Mouse (Mus musculus) Patski (cell line): ENCODE measurements around the gene Vps13d. TPM values are rescaled to one million over a fixed set of nuclear protein-coding genes. Genes with fewer than 3 reads are reported as not detected.

Experiments
- ATAC-seq: fragments of 100-300 bp; one replicate; pipeline ENCODE4 v1.8.0; 2021
- CTCF ChIA-PET: fragments of 350-600 bp; sonication (Branson Sonifier 250); formaldehyde crosslinking; loops from one replicate; lab custom pipeline; 2022; ENCODE audit warnings: inconsistent platforms; lab: Charles Lee
- POLR2A ChIA-PET: fragments of 350-600 bp; sonication (Branson Sonifier 250); formaldehyde crosslinking; loops from one replicate; lab custom pipeline; 2022; ENCODE audit warnings: antibody characterized with exemption, inconsistent platforms; lab: Charles Lee
- DNase-seq: peaks from one replicate; pipeline ENCODE4 v3.0.0-alpha.2; 2011; ENCODE audit warnings: low read depth, low spot score
- H3K27me3 ChIP-seq: fragments of 371-371 bp; one replicate; pipeline ENCODE4 v1.5.1; 2021
- CTCF ChIP-seq: fragments of 100-300 bp; IDR thresholded peaks from one replicate; pipeline ENCODE4 v1.5.1; 2021
- in situ Hi-C: fragments of 300-500 bp; cut with MboI; formaldehyde crosslinking; loops from 3 replicates; pipeline ENCODE4 v1.11.1; 2018; ENCODE audit warnings: low pct_unique_long_range_greater_than_20kb, mixed read lengths
- polyA plus RNA-seq: library from polyadenylated mRNA; unstranded; gene quantifications from one replicate; pipeline ENCODE4 v1.2.3, GENCODE M21; 2021

Vps13d gene
- polyA plus RNA-seq, 1 experiment from 2014 or later: 36.6 TPM

DNA sequence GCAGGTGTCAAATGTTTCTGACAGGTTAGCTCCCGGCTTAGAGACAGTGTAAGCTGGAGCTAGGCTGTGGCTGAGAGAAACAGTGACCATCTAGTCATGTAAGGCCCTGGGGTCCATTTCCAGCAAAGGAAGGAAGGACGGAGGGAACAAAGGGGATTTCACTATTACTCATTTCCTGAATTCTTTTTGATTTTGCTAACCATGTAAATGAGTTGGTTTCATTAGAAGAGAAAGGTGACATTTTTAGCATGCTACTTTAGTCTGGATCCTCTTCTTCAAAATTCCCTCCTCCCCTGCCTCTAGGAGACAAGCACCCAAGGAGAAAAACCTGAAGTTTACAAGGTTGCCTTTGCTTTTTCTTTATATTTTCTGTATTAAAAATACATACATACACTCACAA is 214.7 kb downstream of the Vps13d start:
- DNase-seq: no peak
- no peaks in the 10 kb centered on the region for H3K27me3 ChIP-seq
- TF ChIP-seq CTCF: no peak
- ChIA-PET POLR2A (no interaction called here), CTCF (no interaction called here)
- no peak for ATAC-seq
- in situ Hi-C loops: no loop called here

DNA sequence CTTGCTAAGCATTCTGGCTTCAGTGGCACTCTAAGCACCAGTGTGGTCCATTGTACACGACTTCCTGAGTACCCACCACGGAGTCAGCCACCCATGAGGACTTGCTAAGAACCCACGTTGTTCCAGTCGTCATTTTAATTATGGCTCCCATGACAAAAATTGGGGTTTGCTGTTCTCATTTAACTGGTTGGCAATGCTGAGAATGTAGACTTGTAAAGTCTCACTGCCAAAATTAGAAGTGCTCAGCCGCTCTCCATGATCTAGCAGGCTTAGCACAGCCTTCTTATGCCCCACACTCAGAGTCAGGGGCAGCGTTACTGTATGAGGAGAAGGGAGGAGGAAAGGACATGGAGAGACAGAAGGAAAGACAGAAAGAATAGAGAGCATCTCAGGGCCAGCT is 216.8 kb downstream of the Vps13d start:
- ChIA-PET POLR2A (no interaction called here), CTCF (no interaction called here)
- no peaks in the 10 kb centered on the region for H3K27me3 ChIP-seq
- in situ Hi-C loops: no loop called here
- TF ChIP-seq CTCF: no peak
- DNase-seq (no peak), ATAC-seq (no peak)

DNA sequence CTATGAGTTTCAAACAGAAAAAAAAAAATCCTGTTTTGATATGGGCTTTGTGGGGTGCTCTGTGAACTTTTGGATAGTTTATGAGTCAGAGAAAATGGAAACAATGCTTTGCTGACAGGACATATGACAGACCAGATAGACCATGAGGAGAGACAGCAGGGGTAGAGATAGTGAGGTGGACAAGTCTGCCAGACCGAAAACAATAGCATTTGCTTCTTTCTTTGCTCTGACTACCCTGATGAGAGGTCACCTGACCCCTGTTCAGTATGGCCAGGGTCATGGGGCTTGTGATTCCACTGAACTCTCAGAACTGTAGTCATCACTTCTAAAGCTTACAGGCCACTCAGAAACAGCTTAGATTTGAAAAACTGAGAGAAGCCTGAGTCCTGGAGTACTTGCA is 217.7 kb downstream of the Vps13d start:
- ATAC-seq (no peak), DNase-seq (no peak)
- no peaks in the 10 kb centered on the region for H3K27me3 ChIP-seq
- ChIA-PET POLR2A (interaction anchor here (0.8 kb wide), 1 partner anchor 8 kb away, joined by 3 read pairs; no protein-coding TSS in a partner anchor), CTCF (interaction anchor here (2.6 kb wide), 1 partner anchor 14 kb away, joined by 7 read pairs; no protein-coding TSS in a partner anchor)
- no peak for TF ChIP-seq CTCF
- in situ Hi-C loops: no loop called here

- ATAC-seq (no peak), DNase-seq (no peak)
- POLR2A ChIA-PET: interaction anchor here (0.7 to 1.0 kb wide), 3 partner anchors 17 to 44 kb away, joined by 3 read pairs; no protein-coding TSS in a partner anchor
- in situ Hi-C loops: no loop called here
- no peaks in the 10 kb centered on the region for H3K27me3 ChIP-seq
- CTCF ChIA-PET: interaction anchor here (2.6 kb wide), 1 partner anchor 13 kb away, joined by 7 read pairs; no protein-coding TSS in a partner anchor
- no peak for TF ChIP-seq CTCF
Measured at GRCm38 (mm10) chr4:144975505-144975904, 219.3 kb downstream of the Vps13d start.

DNA sequence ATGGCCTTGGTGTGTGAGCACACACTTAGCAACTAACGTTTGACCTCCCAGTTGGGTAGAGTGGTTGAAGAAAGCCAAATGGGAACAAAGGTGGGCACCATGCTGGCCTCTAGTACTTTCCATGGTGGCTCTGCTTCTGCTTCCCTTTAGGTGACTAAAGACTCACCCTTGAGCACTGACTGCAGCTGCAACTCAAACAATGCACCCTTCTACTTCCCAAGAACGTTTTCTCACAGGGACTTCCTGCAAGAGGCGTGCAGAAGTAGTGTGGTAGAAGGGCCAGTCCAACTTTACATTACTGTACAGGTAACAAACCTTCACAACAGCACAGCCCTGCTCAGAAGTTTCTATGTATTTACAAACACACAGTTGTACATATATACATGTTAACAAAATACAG is 220.3 kb downstream of the Vps13d start:
- no peak for ATAC-seq
- ChIA-PET POLR2A (no interaction called here), CTCF (interaction anchor here (2.6 kb wide), 1 partner anchor 12 kb away, joined by 7 read pairs; no protein-coding TSS in a partner anchor)
- no peak for TF ChIP-seq CTCF
- H3K27me3 ChIP-seq: no peaks in the 10 kb centered on the region
- in situ Hi-C loops: no loop called here
- DNase-seq: no peak

DNA sequence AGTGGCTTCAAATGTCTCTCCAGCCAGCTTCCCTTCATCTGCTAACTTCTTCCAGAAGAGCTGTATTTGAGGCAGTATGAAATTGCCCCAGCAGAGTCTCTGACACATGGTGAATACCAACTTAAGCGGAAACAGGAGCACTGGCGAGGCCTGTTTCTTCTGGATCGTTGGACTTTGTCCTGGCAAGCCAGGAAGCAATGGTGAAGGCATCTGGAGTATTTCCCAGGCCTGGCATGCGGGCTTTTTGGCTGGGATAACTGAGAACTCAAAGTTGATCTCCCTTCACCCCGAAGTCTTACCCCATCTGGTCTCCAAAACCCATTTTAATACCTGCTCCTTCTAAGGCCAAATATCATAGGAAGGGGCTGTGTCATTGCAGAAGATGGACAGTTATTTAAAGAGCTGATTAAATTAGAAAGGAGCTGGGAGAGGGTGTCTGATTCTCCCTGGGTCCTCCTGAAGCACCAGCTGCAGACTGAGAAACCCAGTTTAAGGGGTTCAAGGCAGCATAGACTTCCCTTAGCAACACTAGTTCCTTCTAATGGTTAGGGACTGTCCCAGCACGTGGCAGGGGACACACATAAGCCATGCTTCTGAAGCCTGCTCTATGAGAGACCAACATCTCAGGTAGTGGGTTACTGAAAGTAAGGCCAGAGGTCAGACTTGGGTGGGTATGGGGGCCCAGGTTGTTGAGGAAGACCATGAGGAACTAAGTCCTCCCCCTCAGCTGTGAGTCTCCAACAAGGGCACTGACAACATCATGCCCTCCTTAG is 221.7 kb downstream of the Vps13d start:
- in situ Hi-C loops: no loop called here
- no peaks in the 10 kb centered on the region for H3K27me3 ChIP-seq
- CTCF ChIA-PET: no interaction called here
- POLR2A ChIA-PET: interaction anchor here (0.9 kb wide), 1 partner anchor 11 kb away, joined by 3 read pairs; no protein-coding TSS in a partner anchor
- TF ChIP-seq CTCF: no peak
- DNase-seq (no peak), ATAC-seq (no peak)

GRCm38 (mm10) chr4:144971048-144971447 is 223.8 kb downstream of the Vps13d start:
- no peak for DNase-seq
- ChIA-PET CTCF (no interaction called here), POLR2A (interaction anchor here (0.8 kb wide), 1 partner anchor 9 kb away, joined by 3 read pairs; no protein-coding TSS in a partner anchor)
- no peaks in the 10 kb centered on the region for H3K27me3 ChIP-seq
- no peak for ATAC-seq
- in situ Hi-C loops: no loop called here
- TF ChIP-seq CTCF: no peak

GRCm38 (mm10) chr4:144969030-144969429 is 225.8 kb downstream of the Vps13d start:
- peak; percentile 93 for ATAC-seq

GRCm38 (mm10) chr4:144968371-144968770 is 226.4 kb downstream of the Vps13d start:
- CTCF ChIA-PET: interaction anchor here (1.1 to 1.5 kb wide), 3 partner anchors 11 to 38 kb away, joined by 3 to 6 read pairs (median 4); no protein-coding TSS in a partner anchor
- no peak for DNase-seq
- POLR2A ChIA-PET: interaction anchor here (1.0 to 1.3 kb wide), 3 partner anchors 8 to 72 kb away, joined by 3 to 5 read pairs (median 3); no protein-coding TSS in a partner anchor

More at GRCm38 (mm10) chr4:144969030-144969429, 225.8 kb downstream of the Vps13d start:
- ChIA-PET POLR2A (interaction anchor here (1.0 to 1.3 kb wide), 3 partner anchors 8 to 24 kb away, joined by 3 read pairs; no protein-coding TSS in a partner anchor), CTCF (interaction anchor here (1.4 kb wide), 1 partner anchor 39 kb away, joined by 3 read pairs; no protein-coding TSS in a partner anchor)
- no peak for DNase-seq
- no peaks in the 10 kb centered on the region for H3K27me3 ChIP-seq
- in situ Hi-C loops: no loop called here
- TF ChIP-seq CTCF: no peak

GRCm38 (mm10) chr4:144965255-144965654 is 229.6 kb downstream of the Vps13d start:
- POLR2A ChIA-PET: no interaction called here

More at GRCm38 (mm10) chr4:144968371-144968770, 226.4 kb downstream of the Vps13d start:
- H3K27me3 ChIP-seq: no peaks in the 10 kb centered on the region
- no peak for TF ChIP-seq CTCF
- no peak for ATAC-seq
- in situ Hi-C loops: no loop called here

More at GRCm38 (mm10) chr4:144965255-144965654, 229.6 kb downstream of the Vps13d start:
- TF ChIP-seq CTCF: no peak
- in situ Hi-C loops: no loop called here
- ATAC-seq (no peak), DNase-seq (no peak)
- H3K27me3 ChIP-seq: no peaks in the 10 kb centered on the region
- CTCF ChIA-PET: no interaction called here
